Mouse (Mus musculus): Measurements from ENCODE around the gene Gm3460.
"Not testable (repeated sequence)": the region's sequence is repeated elsewhere in the genome, so short reads cannot be mapped to it uniquely, and the experiment has no call there.

Gene Gm3460

DNA sequence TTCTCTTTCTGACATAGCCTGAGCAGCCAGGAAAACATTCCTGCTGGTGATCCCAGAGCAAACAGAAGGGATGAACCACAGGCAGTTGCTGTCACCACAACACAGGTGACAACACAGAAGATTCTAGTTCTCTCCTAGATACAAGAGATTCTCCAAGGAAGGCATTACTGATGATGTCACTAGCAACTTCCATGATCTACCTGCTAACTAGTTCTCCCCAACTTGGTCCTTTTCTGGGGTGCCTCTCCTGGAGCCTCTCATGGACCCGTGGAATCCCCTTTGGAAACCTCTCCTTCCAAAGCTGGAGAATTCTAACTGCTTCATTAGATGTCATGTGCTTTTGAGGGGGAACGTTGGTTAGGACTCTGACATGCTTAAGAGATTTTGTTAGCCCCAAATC lies at the start of gene Gm3460:
Gene Gm3460, minus strand, starts transcription at position 101 of the 400 bp plus-strand sequence.
- DNase-seq (ENCODE audit: inconsistent age in 2 of 2, low spot score in 1 of 2), result not testable (repeated sequence)

DNA sequence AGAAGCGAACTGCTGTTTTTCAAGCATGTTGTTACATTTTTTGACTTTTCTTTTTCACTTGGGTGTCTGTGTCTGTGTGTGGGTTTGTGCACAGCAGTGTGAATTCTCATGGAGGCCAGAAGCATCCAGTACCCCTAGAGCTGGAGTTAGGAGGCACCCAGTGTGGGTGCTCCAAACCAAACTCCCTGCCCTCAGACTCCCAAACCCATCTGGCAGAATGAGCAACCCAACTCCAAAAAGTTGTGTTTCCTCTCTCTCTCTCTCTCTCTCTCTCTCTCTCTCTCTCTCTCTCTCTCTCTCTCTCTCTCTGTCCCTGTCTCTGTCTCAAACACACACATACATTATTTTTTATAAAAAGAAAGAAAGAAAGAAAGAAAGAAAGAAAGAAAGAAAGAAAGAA lies 15.8 kb downstream of the Gm3460 start:
- peak; percentile 3 to 17 for DNase-seq (ENCODE audit: inconsistent age in 2 of 2, low spot score in 1 of 2)

DNA sequence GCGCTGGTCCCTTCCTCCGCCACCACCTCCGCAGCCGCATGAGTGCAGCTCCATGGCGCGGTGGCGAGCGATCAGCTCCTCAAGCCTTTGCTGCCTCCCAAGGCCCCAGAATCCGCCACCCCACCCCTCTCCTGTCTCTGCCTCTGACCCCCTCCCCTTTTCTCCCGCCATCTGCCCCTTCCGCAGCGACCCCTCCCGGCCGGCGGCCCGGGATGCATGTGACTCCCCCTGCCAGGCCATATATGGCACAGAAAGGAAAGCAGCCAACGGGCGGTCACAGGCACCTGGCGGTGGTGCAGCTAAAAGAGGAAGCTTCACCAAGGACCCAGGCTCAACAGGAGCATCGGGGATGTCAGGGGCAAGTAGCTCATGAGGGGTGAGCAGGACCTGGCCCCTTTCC lies 17.2 kb downstream of the Gm3460 start:
- DNase-seq (ENCODE audit: inconsistent age in 2 of 2, low spot score in 1 of 2), result peak; percentile 2 to 17

DNA sequence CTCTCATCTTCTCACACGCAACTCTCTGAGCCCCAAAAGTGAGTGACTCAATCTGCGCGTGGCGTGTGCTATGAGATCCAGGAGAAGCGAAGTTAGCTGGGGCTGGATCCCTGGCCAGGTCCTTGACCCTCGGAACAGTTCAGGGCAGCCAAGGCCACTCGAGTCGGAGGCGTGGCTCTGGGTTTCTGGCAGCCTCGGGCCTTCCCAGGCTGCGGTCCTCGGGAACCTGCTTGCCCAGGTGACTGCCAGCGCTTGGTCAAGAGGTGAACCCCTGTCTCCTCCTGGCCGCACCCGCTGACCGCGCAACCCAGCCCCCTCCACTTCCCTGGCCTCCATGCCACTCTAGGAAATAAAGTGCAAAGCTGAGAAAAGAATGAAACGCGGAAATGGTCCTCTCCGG lies 17.7 kb downstream of the Gm3460 start:
- peak in 1 of 2 experiments; percentile 7 for DNase-seq (ENCODE audit: inconsistent age in 2 of 2, low spot score in 1 of 2)

DNA sequence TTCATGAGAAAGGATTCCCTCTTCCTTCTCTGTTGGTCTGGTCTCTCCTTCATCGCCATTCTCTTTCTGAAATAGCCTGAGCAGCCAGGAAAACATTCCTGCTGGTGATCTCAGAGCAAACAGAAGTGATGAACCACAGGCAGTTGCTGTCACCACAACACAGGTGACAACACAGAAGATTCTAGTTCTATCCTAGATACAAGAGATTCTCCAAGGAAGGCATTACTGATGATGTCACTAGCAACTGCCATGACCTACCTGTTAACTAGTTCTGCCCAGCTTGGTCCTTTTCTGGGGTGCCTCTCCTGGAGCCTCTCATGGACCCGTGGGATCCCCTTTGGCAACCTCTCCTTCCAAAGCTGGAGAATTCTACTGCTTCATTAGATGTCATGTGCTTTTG lies 31.7 kb downstream of the Gm3460 start, which contains the start of gene Gm3629:
Gene Gm3629, minus strand, starts transcription at position 101 of the 400 bp plus-strand sequence.
- not testable (repeated sequence) for DNase-seq (ENCODE audit: inconsistent age in 2 of 2, low spot score in 1 of 2)

Data from adrenal gland, adult (tissue).